Mouse (Mus musculus): ENCODE results near the gene Cpsf4.
"Not testable (repeated sequence)": the region's sequence is repeated elsewhere in the genome, so short reads cannot be mapped to it uniquely, and the experiment has no call there.

The Cpsf4 gene

DNA sequence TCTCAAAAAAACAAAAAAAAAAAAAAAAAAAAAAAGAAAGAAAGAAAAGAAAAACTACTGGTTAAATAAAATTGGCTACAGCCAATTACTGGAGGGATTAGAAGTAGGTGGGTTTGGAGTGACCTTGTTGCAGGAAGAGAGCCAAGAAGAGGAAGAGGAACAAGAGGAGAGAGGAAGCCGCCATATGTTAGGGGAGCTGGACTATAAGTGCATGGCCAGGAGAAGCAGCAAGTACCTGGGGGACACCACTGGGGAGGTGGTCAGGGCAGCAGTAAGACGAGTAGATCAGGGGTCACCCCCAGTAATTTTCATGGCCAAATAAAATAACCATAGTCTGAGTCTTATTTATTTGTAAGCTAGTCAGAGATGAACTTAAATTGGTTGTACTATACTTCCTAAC, 18.2 kb downstream of the Cpsf4 start:
- DNase-seq (ENCODE audit: low spot score) = no peak

DNA sequence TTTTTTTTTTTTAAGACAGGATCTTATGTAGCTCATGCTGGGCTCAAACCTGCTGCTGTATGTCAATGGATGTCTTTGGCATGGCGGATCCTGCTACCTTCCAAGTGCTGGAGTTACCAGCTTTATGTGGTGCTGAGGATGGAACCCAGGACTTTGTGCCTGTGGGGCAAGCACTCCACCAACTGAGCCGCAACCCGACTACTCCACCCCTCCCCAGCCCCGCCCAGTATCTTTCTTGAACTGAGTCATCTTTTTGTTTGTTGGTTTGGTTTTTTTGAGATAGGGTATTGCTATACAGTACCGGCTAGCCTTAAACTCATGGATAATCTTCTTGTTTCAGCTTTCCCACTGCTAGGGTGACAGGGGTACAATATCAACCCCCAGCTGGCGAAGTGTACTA, 22.4 kb downstream of the Cpsf4 start:
- no peak for DNase-seq (ENCODE audit: low spot score)

DNA sequence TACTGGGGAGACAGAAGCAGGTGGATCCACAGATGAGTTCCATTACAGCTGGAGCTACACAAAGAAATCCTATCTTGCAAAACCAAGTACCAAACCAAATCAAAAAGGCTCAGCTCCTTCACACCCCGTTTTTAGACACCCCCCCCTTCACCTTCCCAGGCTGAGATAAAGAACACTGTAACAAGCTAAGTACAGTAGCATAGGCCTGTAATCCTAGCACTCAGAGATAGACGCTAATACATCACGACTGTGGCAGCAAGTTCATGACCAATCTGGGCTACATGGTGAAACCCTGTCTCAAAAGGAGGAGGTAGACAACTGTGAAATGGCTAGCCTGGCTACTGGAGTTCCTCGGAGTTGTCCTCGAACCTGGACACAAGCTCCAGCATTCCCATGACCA, 23.4 kb downstream of the Cpsf4 start:
- DNase-seq (ENCODE audit: low spot score) = no peak

DNA sequence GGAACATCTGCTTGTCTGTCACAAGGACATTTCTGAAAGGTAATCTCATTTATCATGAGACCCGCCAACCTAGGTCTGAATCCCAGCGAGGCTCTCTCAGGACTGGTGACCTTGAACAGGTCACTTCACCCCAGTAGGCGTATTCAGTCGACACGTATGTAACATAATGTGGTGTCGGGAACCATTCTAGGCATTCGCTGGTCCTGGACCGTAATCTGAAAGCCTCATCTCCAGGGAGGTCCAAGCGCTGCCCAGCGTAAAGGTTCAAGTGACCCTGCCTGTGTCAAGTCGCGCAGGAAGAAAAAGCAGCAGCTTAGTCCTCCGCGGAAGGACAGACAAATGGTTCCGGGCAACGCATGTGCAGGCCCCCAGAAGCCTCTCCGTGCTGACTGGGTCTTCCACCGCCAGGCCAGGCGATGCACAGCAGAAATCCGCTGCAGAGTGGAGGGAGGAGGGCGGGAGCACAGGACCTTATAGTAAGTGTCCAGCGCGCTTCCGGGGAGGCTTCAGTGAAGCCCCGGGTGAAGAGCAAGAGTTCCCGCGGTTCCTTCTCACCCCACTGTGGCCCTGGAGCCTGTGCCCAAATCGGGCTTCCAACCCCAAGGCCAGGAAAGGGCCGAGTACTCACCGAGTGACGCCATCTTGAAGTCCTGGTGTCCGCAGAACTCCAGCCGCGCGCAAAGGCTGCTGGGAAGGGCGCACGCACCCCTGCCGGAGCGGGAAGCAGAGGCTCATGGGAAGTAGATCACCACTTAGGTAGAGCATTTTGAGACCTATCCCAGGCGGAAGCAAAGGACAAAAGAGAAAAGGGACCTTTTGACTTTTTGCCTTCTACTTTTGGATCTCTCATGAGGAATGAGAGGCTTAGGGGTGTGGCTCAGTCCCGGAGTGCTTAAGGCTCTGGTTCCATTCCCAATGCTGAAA, 24.1 kb downstream of the Cpsf4 start:
- DNase-seq (ENCODE audit: low spot score) = peak; percentile 89

DNA sequence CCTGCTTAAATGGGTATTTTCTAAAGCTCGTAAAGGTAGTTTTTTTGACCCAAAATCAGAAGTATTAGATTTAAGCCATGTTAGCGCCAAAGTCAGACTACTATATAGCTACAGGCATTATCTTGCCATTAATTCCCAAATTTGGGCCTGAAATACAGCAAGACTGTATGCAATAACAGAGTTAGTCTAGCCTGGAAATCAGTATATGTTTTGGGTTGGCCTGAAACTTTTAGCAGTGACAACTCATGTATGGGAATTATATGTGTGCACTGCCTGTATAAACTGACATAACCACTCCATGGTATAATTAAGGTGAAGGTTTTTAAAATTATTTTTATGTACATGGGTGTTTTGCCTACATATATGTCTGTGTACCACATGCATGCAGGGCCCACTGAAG, 24.9 kb downstream of the Cpsf4 start, which contains the start of gene Atp5j2:
Gene Atp5j2, minus strand, starts transcription at position 101 of the 400 bp plus-strand sequence.
- DNase-seq (ENCODE audit: low spot score) = no peak

DNA sequence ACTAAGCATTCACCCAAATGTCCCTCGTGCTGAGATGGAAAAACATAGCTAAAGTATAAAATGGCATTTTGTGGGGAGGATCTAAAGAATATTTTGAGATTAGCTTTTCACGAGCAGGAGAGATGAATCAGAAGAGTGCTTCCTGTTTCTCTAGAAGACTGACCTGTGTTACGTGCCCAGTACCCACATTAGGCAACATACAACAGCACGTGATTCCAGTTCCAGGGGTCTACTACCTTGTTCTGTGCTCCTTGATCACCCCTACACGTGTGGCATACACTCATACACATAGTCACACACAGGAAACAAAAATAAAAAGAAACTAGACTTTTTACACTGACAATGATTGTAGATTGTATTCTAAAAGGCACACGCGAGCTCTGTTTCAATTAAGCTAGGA, 33.4 kb downstream of the Cpsf4 start:
- DNase-seq (ENCODE audit: low spot score) = no peak

DNA sequence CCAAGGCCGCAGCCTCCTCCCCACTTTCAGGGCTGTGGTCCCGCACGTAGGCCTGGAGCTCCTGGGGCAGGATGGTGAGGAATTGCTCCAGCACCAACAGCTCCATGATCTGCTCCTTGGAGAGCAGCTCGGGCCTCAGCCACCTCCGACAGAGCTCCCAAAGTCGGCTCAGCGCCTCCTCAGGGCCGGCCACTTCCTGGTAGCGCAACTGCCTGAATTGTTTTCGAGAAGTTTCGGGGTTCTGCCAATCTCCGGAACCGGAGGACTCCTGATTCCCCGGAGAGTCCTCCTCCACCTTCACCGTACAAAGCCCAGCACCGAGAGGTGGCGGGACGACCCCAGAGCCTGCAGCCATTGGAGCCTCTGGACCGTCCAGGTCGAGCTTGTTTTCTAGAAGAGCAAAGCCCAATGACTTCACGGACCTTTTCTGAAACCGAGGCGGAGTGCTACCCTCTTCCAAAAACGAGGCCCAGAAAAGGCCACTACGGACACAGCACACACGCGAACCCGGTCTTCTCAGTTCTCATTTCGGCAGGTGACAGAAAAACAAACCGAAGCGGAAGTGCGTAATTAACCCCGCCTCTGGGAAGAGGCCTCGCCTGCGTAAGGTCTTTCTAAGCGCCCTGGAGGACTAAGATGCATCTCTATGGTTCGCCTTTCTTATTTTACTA, 34.4 kb downstream of the Cpsf4 start, which contains the start of gene Zkscan14:
Gene Zkscan14, minus strand, starts transcription at position 548 of the 671 bp plus-strand sequence.
- peak; percentile 82 for DNase-seq (ENCODE audit: low spot score)

DNA sequence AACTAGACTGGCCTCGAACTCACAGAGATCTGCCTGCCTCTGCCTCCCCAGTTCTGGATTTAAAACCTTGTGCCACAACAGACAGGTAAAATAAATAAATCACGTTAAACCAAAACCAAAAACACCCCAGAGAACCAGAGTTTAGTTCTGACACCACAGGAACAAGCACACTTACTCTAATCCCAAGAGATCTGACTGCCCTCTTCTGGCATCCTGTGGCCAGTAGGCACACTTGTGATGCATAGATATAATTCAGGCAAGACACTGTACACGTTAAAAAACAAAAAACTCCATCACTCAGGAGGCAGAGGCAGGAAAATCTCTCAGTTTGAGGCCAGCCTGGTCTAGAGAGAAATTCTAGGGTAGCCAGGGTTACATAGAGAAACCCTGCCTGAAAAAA, 35.4 kb downstream of the Cpsf4 start:
- DNase-seq (ENCODE audit: low spot score) = no peak

DNA sequence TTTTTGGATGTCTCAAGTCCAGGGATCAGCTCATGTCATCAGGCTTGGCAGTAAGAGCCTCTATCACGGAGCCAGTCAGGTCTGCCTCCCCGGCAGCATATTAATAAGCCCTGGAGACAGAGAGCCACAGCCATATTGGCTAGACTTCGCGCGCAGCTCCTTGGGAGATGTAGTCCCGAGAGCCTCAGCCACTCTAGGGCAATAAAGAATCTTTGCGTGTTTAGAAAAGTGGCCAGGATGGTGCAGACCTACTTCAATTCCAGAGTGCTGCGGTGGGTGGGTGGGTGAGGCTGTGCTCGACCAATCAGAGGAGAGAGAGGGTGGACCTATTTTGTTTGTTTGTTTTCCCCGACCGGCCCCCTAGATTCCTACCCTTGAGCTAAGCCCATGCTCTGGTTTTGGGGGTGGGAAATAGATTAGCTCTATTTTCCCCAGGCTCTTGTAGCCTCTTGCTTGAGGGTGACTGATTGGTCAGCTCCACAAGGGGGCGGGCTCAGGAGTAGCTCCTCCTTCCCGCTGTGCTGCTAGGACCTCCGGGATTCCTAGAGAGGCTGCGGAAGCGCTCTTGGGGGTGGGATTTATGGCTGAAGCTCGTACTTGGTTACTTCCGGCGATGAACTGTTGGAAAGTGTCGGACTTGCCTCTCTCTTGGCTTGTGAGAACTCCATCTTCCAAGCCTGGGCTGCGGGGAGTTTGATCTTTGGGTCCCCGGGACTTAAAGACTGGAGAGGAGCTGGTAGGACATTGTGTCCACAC, 37.1 kb downstream of the Cpsf4 start, which contains the start of gene Zkscan5:
Gene Zkscan5, plus strand, starts transcription at position 627 of the 756 bp plus-strand sequence.
- peak; percentile 98 for DNase-seq (ENCODE audit: low spot score)

DNA sequence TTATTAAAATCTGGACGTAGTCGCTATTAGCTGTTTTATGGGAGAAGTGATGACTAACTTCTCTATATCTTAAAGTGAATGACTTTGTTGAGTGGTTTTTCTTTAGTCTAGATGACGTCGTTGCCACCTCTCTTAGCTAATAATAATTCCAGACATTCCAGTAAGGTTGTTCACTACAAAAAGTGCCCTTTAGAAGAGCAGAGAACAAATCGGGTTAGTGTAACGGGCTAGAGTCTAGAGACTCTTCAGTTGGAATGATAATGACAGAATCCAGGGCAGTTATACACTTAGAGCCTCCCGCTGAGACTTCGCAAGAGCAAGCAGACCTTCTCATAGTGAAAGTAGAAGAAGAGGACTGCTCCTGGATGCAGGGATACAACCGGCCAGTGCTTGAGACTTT, 38.0 kb downstream of the Cpsf4 start:
- DNase-seq (ENCODE audit: low spot score) = no peak

DNA sequence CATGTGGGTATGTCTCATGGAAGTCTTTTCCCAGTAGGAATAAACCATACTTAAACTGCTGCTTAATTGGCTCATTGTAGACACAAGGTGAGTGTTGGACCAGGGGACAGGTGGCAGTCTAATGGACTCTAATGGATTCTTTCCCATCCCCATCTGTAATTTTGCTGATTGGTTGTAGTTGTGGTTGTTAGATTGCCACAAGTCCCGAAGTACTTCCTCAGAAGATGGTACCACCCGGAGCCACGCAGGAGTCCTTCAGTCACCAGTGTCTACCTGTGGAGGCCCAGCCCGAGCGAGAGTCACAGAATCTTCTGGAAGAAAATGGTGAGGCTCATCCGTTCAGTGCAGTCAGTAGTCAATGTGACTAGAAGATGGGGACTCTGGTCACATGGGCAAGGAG, 40.4 kb downstream of the Cpsf4 start:
- DNase-seq (ENCODE audit: low spot score) = no peak

DNA sequence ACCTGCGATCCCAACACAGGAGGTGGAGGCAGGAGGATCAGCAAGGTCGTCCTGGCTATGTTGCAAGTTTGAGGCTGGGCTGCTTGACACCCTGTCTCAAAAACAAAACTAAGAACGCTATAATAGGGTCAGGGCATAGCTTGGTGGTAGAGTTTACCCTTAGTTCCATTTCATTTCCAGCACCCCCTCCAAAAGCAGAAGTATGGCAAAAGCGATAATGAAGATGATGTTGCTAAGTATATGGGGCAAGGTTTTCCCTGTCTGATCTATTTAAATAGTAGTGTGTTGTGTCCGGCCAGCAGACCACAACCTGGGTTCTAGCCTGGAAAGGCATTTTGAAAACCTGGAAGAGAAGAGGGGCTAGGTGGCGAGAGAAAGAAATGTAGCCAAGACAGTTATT, 40.9 kb downstream of the Cpsf4 start:
- no peak for DNase-seq (ENCODE audit: low spot score)

DNA sequence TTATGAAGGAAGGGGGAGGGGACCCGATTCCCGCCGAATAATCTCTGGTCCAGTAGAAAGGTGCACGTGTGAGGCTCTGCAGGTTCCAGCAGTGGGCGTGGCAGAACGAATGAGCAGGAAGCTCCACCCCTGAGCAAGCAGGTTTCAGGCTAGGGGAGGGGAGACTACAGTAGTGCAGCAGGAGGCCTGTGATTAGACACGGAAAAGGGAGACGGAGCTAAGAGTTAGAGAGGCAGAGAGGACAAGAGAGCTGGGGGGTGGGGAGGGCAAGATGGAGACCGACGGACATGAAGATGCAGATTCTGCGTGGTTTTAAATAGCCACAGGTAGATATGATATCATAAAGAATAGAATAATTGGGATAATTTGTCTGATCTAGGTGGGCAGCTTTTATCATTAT, 41.4 kb downstream of the Cpsf4 start:
- DNase-seq (ENCODE audit: low spot score) = not testable (repeated sequence)

DNA sequence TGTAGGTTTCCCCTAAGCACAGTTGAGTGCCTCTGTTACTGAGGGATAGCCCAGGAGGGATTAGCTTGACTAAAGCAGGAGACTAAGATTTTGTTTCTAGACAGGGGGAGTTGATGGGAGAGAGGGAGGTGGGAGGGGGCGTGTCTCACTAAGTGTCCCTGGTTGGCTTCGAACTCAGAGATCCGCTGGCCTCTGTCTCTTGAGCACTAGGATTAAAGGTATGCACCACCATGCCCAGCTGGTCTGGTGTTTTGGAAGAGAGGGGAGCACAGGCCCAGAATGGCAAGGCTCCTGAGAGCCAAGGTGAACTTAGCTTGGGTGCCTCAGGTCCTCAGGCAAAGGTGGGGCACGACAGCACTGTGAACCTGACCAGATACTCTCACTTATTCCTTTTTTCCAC, 44.3 kb downstream of the Cpsf4 start:
- no peak for DNase-seq (ENCODE audit: low spot score)

DNA sequence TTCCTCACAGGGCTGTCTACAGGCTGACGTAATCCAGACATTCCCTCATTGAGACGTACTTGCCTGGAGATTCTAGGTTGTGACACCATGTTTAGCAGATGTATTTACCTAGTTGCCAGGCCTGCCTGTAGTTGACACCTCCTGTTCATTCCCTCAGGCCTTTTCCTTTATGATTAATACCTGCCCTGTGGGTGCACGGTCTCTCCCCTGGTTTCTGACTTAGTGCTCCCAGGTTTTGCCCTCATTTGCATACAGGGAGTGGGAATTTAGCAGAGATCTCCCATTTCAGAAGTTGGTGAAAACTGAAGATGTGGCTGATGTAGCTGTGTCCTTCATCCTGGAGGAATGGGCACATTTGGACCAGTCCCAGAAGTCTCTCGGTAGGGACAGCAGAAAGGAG, 45.2 kb downstream of the Cpsf4 start:
- DNase-seq (ENCODE audit: low spot score) = no peak

DNA sequence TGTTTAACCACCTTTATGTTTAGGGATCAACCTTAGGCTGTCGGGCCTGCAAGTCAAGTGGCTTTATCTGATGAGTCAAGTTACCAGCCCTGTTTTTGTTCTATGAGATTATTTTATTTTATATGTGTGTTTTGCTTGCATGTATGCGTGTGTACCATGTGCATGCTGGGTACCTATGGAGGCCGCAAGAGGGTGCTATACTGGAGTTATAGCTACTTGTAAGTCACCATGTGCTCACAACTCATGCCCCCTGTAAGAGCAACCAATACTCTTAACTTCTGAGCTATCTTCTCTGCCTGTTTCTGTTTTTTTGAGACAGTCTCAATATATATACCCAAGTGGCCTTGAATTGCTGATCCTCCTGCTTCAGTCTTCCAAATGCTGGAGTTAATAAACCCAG, 46.5 kb downstream of the Cpsf4 start:
- DNase-seq (ENCODE audit: low spot score) = no peak

DNA sequence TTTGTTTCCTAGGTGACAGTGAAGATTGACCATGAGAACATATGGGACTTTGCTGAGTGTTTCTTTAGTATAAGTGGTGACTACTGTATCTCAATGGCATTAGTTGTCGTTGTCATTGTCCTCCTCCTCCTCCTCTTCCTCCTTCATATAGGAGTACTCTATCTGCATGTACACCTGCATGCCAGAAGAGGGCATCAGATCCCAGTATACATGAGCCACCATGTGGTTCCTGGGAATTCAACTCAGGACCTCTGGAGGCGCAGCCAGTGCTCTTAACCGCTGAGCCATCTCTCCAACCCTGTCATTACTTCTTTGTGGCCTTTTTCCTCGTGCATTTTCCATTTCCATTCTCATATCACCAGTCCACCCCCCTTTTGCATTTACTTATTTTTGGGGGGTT, 47.7 kb downstream of the Cpsf4 start:
- DNase-seq (ENCODE audit: low spot score) = no peak

DNA sequence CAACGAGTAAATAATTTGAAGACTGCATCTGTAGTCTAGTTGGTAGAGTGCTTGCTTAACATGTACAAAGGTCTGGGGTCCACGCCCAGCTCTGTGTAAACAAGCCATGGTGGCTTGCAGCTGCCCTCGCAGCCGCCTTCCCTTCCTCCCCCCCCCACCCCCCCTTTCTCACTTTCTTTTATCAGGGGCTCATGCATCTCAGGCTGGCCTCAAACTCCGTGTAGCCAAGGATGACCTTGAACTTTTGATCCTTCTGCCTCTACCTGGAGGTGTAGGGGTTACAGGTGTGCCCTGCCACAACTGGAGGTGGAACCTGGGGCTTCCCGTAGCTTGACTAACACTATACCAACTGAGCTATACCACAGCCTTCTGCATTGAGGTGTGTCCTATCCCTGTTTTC, 50.7 kb downstream of the Cpsf4 start:
- DNase-seq (ENCODE audit: low spot score) = no peak

DNA sequence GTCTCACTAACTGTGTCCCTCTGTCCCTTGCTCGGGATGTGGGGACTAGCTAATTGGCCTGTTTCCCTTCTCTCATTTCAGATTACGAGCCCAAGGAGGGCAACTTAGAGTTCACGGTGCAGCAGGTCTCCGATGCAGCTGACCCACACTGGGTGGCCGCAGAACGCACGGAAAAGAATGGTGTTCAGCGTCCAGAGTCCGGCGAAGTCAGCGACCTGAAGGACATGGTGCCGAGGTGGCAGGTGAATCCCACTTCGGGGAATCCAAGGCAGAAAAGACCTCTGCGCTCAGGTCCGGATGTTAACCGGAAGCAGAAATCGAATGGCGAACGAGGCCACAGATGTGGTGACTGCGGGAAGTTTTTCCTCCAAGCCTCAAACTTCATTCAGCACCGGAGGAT, 51.2 kb downstream of the Cpsf4 start:
- DNase-seq (ENCODE audit: low spot score) = no peak

DNA sequence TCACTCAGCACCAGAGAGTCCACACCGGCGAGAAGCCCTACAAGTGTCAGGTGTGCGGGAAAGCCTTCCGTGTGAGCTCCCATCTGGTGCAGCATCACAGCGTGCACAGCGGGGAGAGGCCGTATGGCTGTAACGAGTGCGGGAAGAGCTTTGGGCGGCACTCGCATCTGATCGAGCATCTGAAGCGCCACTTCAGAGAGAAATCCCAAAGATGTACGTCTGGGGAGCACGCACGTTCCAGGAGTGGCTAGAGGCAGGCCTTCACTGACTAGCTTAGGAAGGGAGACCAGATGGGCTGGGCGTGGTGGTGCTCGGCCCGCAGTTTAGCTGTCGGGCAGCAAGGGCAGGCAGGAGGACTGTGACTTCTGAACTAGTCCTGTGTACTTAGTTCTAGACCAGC, 51.7 kb downstream of the Cpsf4 start:
- no peak for DNase-seq (ENCODE audit: low spot score)

DNA sequence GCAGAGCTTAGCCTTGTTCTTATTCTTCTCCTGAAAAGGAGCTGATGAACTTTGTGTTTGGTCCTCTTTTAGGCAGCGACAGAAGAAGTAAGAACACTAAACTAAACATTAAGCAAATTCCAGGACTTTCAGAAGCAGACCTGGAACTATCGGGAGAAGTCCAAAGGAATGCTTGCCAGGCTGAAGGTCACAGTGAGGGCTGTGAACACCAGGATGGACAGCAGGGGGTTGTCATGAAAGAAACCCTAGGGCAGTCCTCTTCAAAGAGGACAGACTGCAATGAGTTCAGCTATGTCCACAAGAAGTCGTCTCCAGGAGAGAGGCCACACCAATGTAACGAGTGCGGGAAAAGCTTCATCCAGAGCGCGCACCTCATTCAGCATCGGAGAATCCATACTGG, 53.0 kb downstream of the Cpsf4 start:
- DNase-seq (ENCODE audit: low spot score) = no peak

DNA sequence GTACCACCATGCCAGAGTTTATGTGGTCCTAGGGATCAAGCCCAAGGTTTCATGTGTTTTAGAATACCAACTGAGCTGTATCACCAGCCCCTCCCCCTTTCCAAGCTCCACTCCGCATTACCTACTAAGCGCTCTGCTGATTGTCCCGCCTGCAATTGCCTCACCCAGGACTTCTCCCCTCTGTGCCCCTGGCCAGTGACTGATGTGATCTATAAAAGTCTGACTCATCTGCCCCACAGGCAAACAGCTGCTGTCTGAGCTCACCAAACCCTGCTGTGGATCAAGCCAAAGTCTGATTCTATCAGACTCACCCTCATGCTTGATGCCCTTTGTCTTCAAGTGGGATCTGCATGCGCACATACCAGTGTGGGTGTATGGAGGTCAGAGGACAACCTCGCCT, 55.8 kb downstream of the Cpsf4 start:
- DNase-seq (ENCODE audit: low spot score) = no peak

DNA sequence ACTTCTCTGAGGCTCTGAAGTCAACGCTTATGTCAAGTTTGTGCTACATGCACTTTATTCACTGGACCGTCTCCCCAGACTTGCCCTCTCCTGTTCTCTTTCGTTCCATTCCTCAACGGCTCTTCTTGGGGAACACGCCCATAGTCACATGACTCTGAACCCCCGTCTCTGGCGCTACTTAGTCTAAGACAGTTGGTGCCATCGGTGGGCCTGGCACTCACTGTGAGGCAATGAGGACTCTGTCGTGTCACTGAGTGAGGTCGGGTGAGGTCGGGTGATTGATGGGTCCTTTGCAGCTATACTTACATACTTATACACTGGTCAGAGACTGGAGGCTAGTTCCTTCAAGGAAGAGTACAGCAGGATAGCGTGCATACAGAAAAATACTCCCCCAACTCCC, 56.4 kb downstream of the Cpsf4 start:
- DNase-seq (ENCODE audit: low spot score) = no peak
